Mouse (Mus musculus): ENCODE results near the gene Pde4d.

- TF ChIP-seq CTCF (IDR thresholded peaks at IDR 0.05; ENCODE audit: insufficient read depth, low read depth, low read length) (no peak), POLR2A (IDR thresholded peaks at IDR 0.05; ENCODE audit: insufficient read depth, low read depth, low read length) (no peak)
These were observed 1325.0 kb downstream of the Pde4d start for GRCm38 (mm10) chr13:109774791-109775190.
